Mouse (Mus musculus) heart, adult 2 months (tissue): ENCODE data around the gene Itga11.

Experiments
- CTCF ChIP-seq: fragments of 200-600 bp; IDR thresholded peaks from 2 replicates; pipeline ENCODE4 v1.8.1; 2022; ENCODE audit warnings: antibody characterized with exemption, mild to moderate bottlenecking, moderate library complexity
- POLR2A ChIP-seq: fragments of 200-500 bp; IDR thresholded peaks from 2 replicates; pipeline ENCODE4 v1.6.1; 2011; ENCODE audit warnings: mild to moderate bottlenecking, low read depth, low read length, control low read depth; ENCODE audit not compliant: insufficient read depth

DNA sequence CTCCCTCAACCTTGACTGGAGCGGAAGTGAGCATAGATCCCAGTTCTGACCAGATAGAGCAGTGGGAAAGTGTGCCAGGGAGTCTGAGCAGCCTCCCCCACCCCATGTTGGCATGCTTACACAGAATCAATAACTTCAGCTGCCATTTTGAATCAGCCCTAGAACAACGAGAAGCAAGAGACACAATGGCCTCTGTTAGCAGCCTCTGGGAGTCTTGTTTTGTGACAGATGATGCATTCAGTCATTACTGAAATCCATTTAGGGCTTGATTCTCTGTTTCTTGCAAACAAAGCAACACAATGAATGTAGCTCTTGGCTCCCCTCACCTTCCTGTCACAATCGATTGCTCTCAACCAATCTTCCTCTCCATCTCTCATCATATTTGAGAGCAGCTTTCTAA, 19.6 kb upstream of the Itga11 start:
- TF ChIP-seq CTCF (no peak), POLR2A (no peak)
